Mouse (Mus musculus) layer of hippocampus, postnatal 25 days (tissue): Measurements from ENCODE around the gene Zfp575. TPM values are rescaled to one million over a fixed set of nuclear protein-coding genes. Genes with fewer than 3 reads are reported as not detected.

Experiments
- total RNA-seq, 2 experiments: library from RNA; stranded (reverse); gene quantifications; 2 replicates each; pipeline ENCODE4 v1.2.3; 2021

The Zfp575 gene
- total RNA-seq, 2 experiments from 2014 or later, result 5.6 to 6.2 TPM

Other genes starting within 250 kb of the Zfp575 start
- not detected for gene Lypd5, start 238.4 kb downstream of the Zfp575 start, total RNA-seq
- under 1 TPM; 0.27 to 0.47 TPM for gene Kcnn4, start 217.4 kb downstream of the Zfp575 start, total RNA-seq
- 10 to 100 TPM; 32.9 to 37.9 TPM for gene Smg9, start 188.0 kb downstream of the Zfp575 start, total RNA-seq
- gene Irgc1, start 135.3 kb downstream of the Zfp575 start, total RNA-seq, result not detected
- 1 to 10 TPM in 1 of 2 experiments, under 1 TPM in 1; 0.40 to 1.0 TPM for gene Plaur, start 125.2 kb downstream of the Zfp575 start, total RNA-seq
- gene Cadm4, start 105.6 kb downstream of the Zfp575 start, total RNA-seq, result 100 to 1,000 TPM; 156 to 179 TPM
- gene Zfp428, start 80.6 kb downstream of the Zfp575 start, total RNA-seq, result 10 to 100 TPM; 39.8 to 45.0 TPM
- gene AC161166.1, start 75.2 kb downstream of the Zfp575 start, total RNA-seq, result not detected
- gene Irgq, start 57.0 kb downstream of the Zfp575 start, total RNA-seq, result 10 to 100 TPM; 69.0 to 71.9 TPM
- gene Pinlyp, start 41.5 kb downstream of the Zfp575 start, total RNA-seq, result not detected
- gene Xrcc1, start 41.4 kb downstream of the Zfp575 start, total RNA-seq, result 10 to 100 TPM; 34.8 to 43.0 TPM
- gene Ethe1, start 98 bp downstream of the Zfp575 start, total RNA-seq, result 10 to 100 TPM in 1 of 2 experiments, 1 to 10 TPM in 1; 9.0 to 11.5 TPM
- gene Phldb3, start 23.1 kb upstream of the Zfp575 start, total RNA-seq, result under 1 TPM; 0.19 to 0.20 TPM
- gene Lypd3, start 48.9 kb upstream of the Zfp575 start, total RNA-seq, result 1 to 10 TPM; 1.4 to 1.6 TPM
- gene Tex101, start 89.0 kb upstream of the Zfp575 start, total RNA-seq, result not detected
- gene BC049730, start 121.6 kb upstream of the Zfp575 start, total RNA-seq, result not detected
- not detected for gene Gm4763, start 139.3 kb upstream of the Zfp575 start, total RNA-seq
- not detected for gene Cd177, start 172.7 kb upstream of the Zfp575 start, total RNA-seq
- not detected for gene Ceacam10, start 189.6 kb upstream of the Zfp575 start, total RNA-seq